ENCODE assay signal across 9 mouse cellular contexts in genomic region chr8:110478576-110478975, GRCm38 (mm10).
A peak's percentile ranks its signal among the peaks of the same experiment; 100 is the strongest.
DNase-seq lines count a peak whose midpoint lies in the region; ATAC-seq and TF ChIP-seq lines count a peak whose summit lies in the region.
"Had no signal": no experiment of that assay in that cellular context is flagged by ENCODE, and none has a peak within 500 bp of the region (broad histone marks: within the 10 kb centered on the region; RNA-seq: fewer than 3 reads in every experiment).

No protein-coding gene starts in this region.

- peak; percentile 78 for TF ChIP-seq CTCF in brain, embryonic 14.5 days (IDR thresholded peaks at IDR 0.05; ENCODE audit: borderline replicate concordance, extremely low read depth, insufficient read depth, insufficient read length)

- no peak overlapping the region for H3K27ac ChIP-seq in midbrain, embryonic 10.5 days (replicated peaks)
- H3K27ac ChIP-seq in midbrain, embryonic 13.5 days: no peak overlapping the region
- no peak overlapping the region for H3K27ac ChIP-seq in embryonic facial prominence, embryonic 11.5 days (replicated peaks; ENCODE audit: low read depth, low read length)
- H3K27ac ChIP-seq: embryonic facial prominence, embryonic 15.5 days; limb, embryonic 12.5 days had no signal

- peak; percentile 35 for DNase-seq in midbrain, embryonic 10.5 days (ENCODE audit: low spot score)
- DNase-seq in brain, embryonic 14.5 days (ENCODE audit: low read depth): peak; percentile 80
- DNase-seq in embryonic facial prominence, embryonic 11.5 days (ENCODE audit: low spot score): peak; percentile 73
- peak; percentile 55 to 59 for DNase-seq in left cerebral cortex, adult 18-20 months (ENCODE audit: low spot score in 2 of 2)
- DNase-seq in yolk sac, embryonic 10.5 days (ENCODE audit: low spot score): peak; percentile 10
- no peak for DNase-seq in MN1 (ENCODE audit: low spot score)

- peaks cover 22% of the 10 kb centered on the region for H3K4me1 ChIP-seq in midbrain, embryonic 10.5 days
- peaks cover 11% of the 10 kb centered on the region for H3K4me1 ChIP-seq in midbrain, embryonic 13.5 days (replicated peaks)
- H3K4me1 ChIP-seq in embryonic facial prominence, embryonic 11.5 days (ENCODE audit: control insufficient read depth, insufficient read depth, low read length): no peaks in the 10 kb centered on the region

- no peaks in the 10 kb centered on the region for H3K36me3 ChIP-seq in midbrain, embryonic 10.5 days
- H3K36me3 ChIP-seq in midbrain, embryonic 13.5 days: no peaks in the 10 kb centered on the region
- no peaks in the 10 kb centered on the region for H3K36me3 ChIP-seq in embryonic facial prominence, embryonic 11.5 days (replicated peaks; ENCODE audit: control insufficient read depth, insufficient read depth, low read depth, low read length)
- H3K36me3 ChIP-seq: embryonic facial prominence, embryonic 15.5 days; limb, embryonic 12.5 days had no signal

- TF ChIP-seq POLR2A in brain, embryonic 14.5 days (IDR thresholded peaks at IDR 0.05; ENCODE audit: borderline replicate concordance, extremely low read depth, insufficient read depth, insufficient read length, poor library complexity, severe bottlenecking): no peak

- H3K4me2 ChIP-seq in midbrain, embryonic 13.5 days (replicated peaks): no peak overlapping the region; the same call in 1 of the 2 replicates
- H3K4me2 ChIP-seq in embryonic facial prominence, embryonic 11.5 days (ENCODE audit: low read depth, low read length): no peak overlapping the region
- H3K4me2 ChIP-seq: embryonic facial prominence, embryonic 15.5 days; limb, embryonic 12.5 days had no signal

- WGBS in midbrain, embryonic 10.5 days: 31% methylated on average over 6 of the region's 6 CpGs
- 20% methylated on average over 6 of the region's 6 CpGs for WGBS in midbrain, embryonic 13.5 days
- WGBS in embryonic facial prominence, embryonic 11.5 days: 34% methylated on average over 6 of the region's 6 CpGs

- no peak for ATAC-seq in midbrain, embryonic 13.5 days
- no peak for ATAC-seq in embryonic facial prominence, embryonic 11.5 days (replicated peaks; ENCODE audit: insufficient number of reproducible peaks, low FRiP score, low TSS enrichment, low read depth)

- no peak overlapping the region for H3K4me3 ChIP-seq in midbrain, embryonic 10.5 days
- no peak overlapping the region for H3K4me3 ChIP-seq in midbrain, embryonic 13.5 days (replicated peaks)
- no peak overlapping the region for H3K4me3 ChIP-seq in embryonic facial prominence, embryonic 11.5 days (ENCODE audit: low read depth, low read length)
- H3K4me3 ChIP-seq: embryonic facial prominence, embryonic 15.5 days; limb, embryonic 12.5 days had no signal

- H3K9ac ChIP-seq in midbrain, embryonic 13.5 days (replicated peaks): no peak overlapping the region
- no peak overlapping the region for H3K9ac ChIP-seq in embryonic facial prominence, embryonic 11.5 days (replicated peaks; ENCODE audit: low read length)
- H3K9ac ChIP-seq: embryonic facial prominence, embryonic 15.5 days; limb, embryonic 12.5 days had no signal

- no peaks in the 10 kb centered on the region for H3K27me3 ChIP-seq in midbrain, embryonic 10.5 days (ENCODE audit: low read depth, poor library complexity, severe bottlenecking)
- H3K27me3 ChIP-seq in midbrain, embryonic 13.5 days: peaks cover 6% of the 10 kb centered on the region; the same call in 1 of the 2 replicates
- no peaks in the 10 kb centered on the region for H3K27me3 ChIP-seq in embryonic facial prominence, embryonic 11.5 days (ENCODE audit: control insufficient read depth, insufficient read depth, low read length)
- H3K27me3 ChIP-seq: embryonic facial prominence, embryonic 15.5 days; limb, embryonic 12.5 days had no signal

- no peaks in the 10 kb centered on the region for H3K9me3 ChIP-seq in midbrain, embryonic 10.5 days (replicated peaks)
- no peaks in the 10 kb centered on the region for H3K9me3 ChIP-seq in midbrain, embryonic 13.5 days
- no peaks in the 10 kb centered on the region for H3K9me3 ChIP-seq in embryonic facial prominence, embryonic 11.5 days (replicated peaks; ENCODE audit: control insufficient read depth, low read length)
- H3K9me3 ChIP-seq: embryonic facial prominence, embryonic 15.5 days; limb, embryonic 12.5 days had no signal
